Comparison of ENCODE assay signal across 43 mouse cellular contexts in genomic region chr9:109805596-109805995, GRCm38 (mm10). TPM values are rescaled to one million over a fixed set of nuclear protein-coding genes. Genes with fewer than 3 reads are reported as not detected.
"Had no signal": no experiment of that assay in that cellular context is flagged by ENCODE, and none has a peak within 500 bp of the region (broad histone marks: within the 10 kb centered on the region; RNA-seq: fewer than 3 reads in every experiment).

No protein-coding gene starts in this region.

RNA-seq across cellular contexts. Expression of gene Spink8, which starts 6.5 kb away (rescaled TPM):
- total RNA-seq: heart, postnatal 10 days; heart, postnatal 14 days; heart, postnatal 25 days; heart, postnatal 36 days; heart, postnatal 4 days; hematopoietic stem cell, adult 5-6 weeks; hindbrain, postnatal 0 days had no signal
- polyA plus RNA-seq: heart, embryonic 10.5 days; heart, embryonic 12.5 days; heart, embryonic 13.5 days; heart, embryonic 14.5 days; heart, embryonic 15.5 days; heart, embryonic 16.5 days; heart, postnatal 0 days; hindbrain, embryonic 10.5 days; hindbrain, embryonic 11.5 days; hindbrain, embryonic 12.5 days; hindbrain, embryonic 13.5 days; hindbrain, embryonic 16.5 days; hindbrain, postnatal 0 days; inflammation-experienced regulatory T-cells, adult 6 months; intestine, embryonic 14.5 days; intestine, embryonic 15.5 days; large intestine, adult 2 months had no signal

RNA-seq across cellular contexts. Expression of gene Fbxw27, which starts 15.1 kb away (rescaled TPM):
- total RNA-seq: heart, postnatal 10 days; heart, postnatal 14 days; heart, postnatal 25 days; heart, postnatal 36 days; heart, postnatal 4 days; hematopoietic stem cell, adult 5-6 weeks; hindbrain, postnatal 0 days; layer of hippocampus, adult 18-20 months; layer of hippocampus, adult 2 months; layer of hippocampus, adult 8-10 months; layer of hippocampus, postnatal 10 days; layer of hippocampus, postnatal 14 days; layer of hippocampus, postnatal 25 days; layer of hippocampus, postnatal 36 days; left cerebral cortex, adult 18-20 months; left cerebral cortex, adult 2 months; left cerebral cortex, adult 8-10 months; left cerebral cortex, postnatal 10 days had no signal
- polyA plus RNA-seq: heart, embryonic 10.5 days; heart, embryonic 11.5 days; heart, embryonic 12.5 days; heart, embryonic 13.5 days; heart, embryonic 14.5 days; heart, embryonic 15.5 days; heart, embryonic 16.5 days; heart, postnatal 0 days; hindbrain, embryonic 10.5 days; hindbrain, embryonic 11.5 days; hindbrain, embryonic 12.5 days; hindbrain, embryonic 13.5 days; hindbrain, embryonic 14.5 days; hindbrain, embryonic 15.5 days; hindbrain, embryonic 16.5 days; hindbrain, postnatal 0 days; inflammation-experienced regulatory T-cells, adult 6 months; intestine, embryonic 14.5 days; intestine, embryonic 15.5 days; intestine, embryonic 16.5 days; intestine, postnatal 0 days; kidney, embryonic 14.5 days; kidney, embryonic 15.5 days; kidney, embryonic 16.5 days; large intestine, adult 2 months had no signal

RNA-seq across cellular contexts. Expression of gene Camp, which starts 43.8 kb away (rescaled TPM):
- total RNA-seq: heart, postnatal 25 days; heart, postnatal 36 days; layer of hippocampus, adult 18-20 months; layer of hippocampus, adult 2 months; layer of hippocampus, adult 8-10 months; layer of hippocampus, postnatal 14 days; layer of hippocampus, postnatal 25 days; layer of hippocampus, postnatal 36 days; left cerebral cortex, adult 2 months; left cerebral cortex, adult 8-10 months; left cerebral cortex, postnatal 10 days had no signal
- polyA plus RNA-seq: heart, embryonic 10.5 days; hindbrain, embryonic 10.5 days; kidney, embryonic 14.5 days had no signal

RNA-seq across cellular contexts. Expression of gene Fbxw26, which starts 59.7 kb away (rescaled TPM):
- total RNA-seq: heart, postnatal 10 days; heart, postnatal 14 days; heart, postnatal 25 days; heart, postnatal 36 days; heart, postnatal 4 days; hematopoietic stem cell, adult 5-6 weeks; layer of hippocampus, adult 18-20 months; layer of hippocampus, adult 2 months; layer of hippocampus, adult 8-10 months; layer of hippocampus, postnatal 10 days; layer of hippocampus, postnatal 14 days; layer of hippocampus, postnatal 25 days; layer of hippocampus, postnatal 36 days; left cerebral cortex, adult 18-20 months; left cerebral cortex, adult 2 months; left cerebral cortex, adult 8-10 months; left cerebral cortex, postnatal 10 days had no signal
- polyA plus RNA-seq: heart, embryonic 10.5 days; heart, embryonic 11.5 days; heart, embryonic 12.5 days; heart, embryonic 13.5 days; heart, embryonic 14.5 days; heart, embryonic 15.5 days; heart, embryonic 16.5 days; heart, postnatal 0 days; hindbrain, embryonic 11.5 days; hindbrain, embryonic 12.5 days; hindbrain, embryonic 13.5 days; hindbrain, embryonic 14.5 days; hindbrain, embryonic 15.5 days; hindbrain, embryonic 16.5 days; hindbrain, postnatal 0 days; inflammation-experienced regulatory T-cells, adult 6 months; intestine, embryonic 15.5 days; intestine, postnatal 0 days; kidney, embryonic 15.5 days; kidney, embryonic 16.5 days; kidney, postnatal 0 days; large intestine, adult 2 months had no signal
